Mouse (Mus musculus): ENCODE measurements around the gene Smok2a.
"Not testable (repeated sequence)": the region's sequence is repeated elsewhere in the genome, so short reads cannot be mapped to it uniquely, and the experiment has no call there.

Gene Smok2a

DNA sequence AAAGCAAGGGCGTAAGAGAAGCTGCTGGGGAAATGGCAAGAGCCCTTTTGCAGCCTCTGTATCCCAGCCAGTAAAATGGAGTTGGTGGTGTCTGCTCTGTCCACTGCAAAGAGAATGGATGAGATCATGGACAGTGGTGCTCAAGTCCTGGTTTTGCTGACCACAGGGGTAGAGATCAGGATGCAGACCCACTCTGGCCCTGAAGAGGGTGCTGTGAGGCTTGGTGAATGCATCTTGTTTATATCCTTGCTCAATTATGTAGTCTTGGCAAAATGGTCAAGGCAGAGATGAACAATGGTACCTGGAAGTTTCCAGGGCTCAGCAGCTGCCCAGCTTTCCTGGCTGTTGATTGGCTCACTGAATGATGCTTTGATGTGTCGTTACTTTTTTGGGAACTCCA is 5.4 kb upstream of the Smok2a start:
- no peak for DNase-seq (ENCODE audit: low spot score)

- not testable (repeated sequence) for DNase-seq (ENCODE audit: low spot score)
Measured at GRCm38 (mm10) chr17:13221921-13222320, 933 bp downstream of the Smok2a start.

- DNase-seq (ENCODE audit: low spot score) = not testable (repeated sequence)
Measured at GRCm38 (mm10) chr17:13229957-13230356, 9.0 kb downstream of the Smok2a start, which contains the start of gene Smok2b. TSS of gene Smok2b (plus strand) at chr17:13230257.

- DNase-seq (ENCODE audit: low spot score) = not testable (repeated sequence)
Measured at GRCm38 (mm10) chr17:13239461-13239860, 18.5 kb downstream of the Smok2a start.

DNA sequence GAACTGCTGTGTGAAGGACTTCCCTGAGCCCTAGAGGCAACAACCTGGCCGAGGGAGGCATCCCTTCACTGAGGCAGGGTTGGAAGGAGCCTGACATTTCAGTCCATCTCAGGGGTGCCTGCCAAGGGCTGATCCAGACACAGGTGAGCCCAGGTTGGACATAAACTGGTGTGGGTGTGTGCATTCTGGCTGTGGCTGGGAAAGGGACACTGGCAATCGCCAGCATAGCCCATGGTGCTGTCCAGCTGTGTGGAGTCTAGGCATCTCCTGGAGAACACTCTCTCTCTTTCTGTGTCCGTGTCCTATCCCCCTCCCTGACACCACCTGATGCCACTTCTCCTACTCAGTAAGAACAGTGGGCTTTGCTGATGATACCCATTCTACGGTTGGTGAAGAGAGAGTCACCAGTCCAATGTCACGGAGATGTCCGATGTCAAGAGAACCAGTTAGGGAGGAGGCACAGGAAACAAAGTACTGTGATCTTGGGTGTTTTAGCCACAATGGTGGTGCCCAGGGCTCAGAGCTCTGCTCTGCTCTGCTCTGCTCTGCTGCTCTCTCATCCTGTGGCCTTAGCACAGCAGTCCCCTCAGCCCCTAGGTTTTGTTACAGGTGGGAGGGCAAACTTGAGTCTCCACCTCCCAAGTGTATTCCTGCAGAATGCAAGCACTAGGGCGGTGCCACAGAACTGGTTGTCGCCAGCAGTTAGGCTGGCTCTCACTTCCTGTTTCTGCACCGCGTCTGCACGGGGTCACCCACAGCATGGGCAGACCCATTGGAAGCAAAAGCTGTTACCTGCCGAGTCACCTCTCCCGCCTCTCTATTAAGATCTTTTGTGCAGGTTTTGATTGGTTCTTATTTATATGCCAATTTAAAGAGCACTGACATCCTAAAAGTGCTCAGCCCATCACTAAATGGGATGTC is 20.1 kb downstream of the Smok2a start:
- DNase-seq (ENCODE audit: low spot score) = not testable (repeated sequence)

- not testable (repeated sequence) for DNase-seq (ENCODE audit: low spot score)
Measured at GRCm38 (mm10) chr17:13254786-13255185, 33.8 kb downstream of the Smok2a start.
